Mouse (Mus musculus): ENCODE data around the gene Zfp948.
"Not testable (repeated sequence)": the region's sequence is repeated elsewhere in the genome, so short reads cannot be mapped to it uniquely, and the experiment has no call there.

The Zfp948 gene

GRCm38 (mm10) chr17:21635758-21636157 lies 69.0 kb downstream of the Zfp948 start:
- not testable (repeated sequence) for DNase-seq (ENCODE audit: low read depth, low spot score)
